Mouse (Mus musculus) yolk sac, embryonic 10.5 days (tissue): ENCODE results near the gene Pced1b.
"Not testable (repeated sequence)": the region's sequence is repeated elsewhere in the genome, so short reads cannot be mapped to it uniquely, and the experiment has no call there.

Source experiments
- DNase-seq: peaks from one replicate; pipeline ENCODE4 v3.0.0-alpha.2; 2017; ENCODE audit warnings: low spot score

Pced1b gene

GRCm38 (mm10) chr15:97246911-97247790, at the start of gene Pced1b, which contains the start of gene Amigo2:
Gene Pced1b, plus strand, starts transcription at chr15:97247107.
Gene Amigo2, minus strand, starts transcription at chr15:97247287.
- peak; percentile 63 for DNase-seq

DNA sequence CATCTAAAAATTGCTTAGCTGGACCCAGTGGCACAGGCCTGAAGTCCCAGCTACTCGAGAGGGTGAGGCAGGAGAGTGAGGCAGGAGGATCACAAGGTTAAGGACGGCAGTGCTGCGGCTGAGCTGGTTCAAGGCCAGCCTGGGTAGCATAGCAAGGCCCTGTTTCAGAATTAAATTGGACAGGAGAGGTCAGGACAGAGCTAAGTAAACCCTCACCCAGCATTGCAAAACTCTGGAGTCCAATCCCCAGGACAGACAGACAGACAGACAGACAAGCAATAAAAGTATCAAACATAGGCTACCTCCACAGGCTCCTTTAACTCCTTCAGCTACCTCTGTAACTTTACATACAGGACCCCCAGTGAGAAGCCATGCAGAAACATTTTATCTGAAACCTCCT, 42.0 kb upstream of the Pced1b start:
- DNase-seq = no peak

DNA sequence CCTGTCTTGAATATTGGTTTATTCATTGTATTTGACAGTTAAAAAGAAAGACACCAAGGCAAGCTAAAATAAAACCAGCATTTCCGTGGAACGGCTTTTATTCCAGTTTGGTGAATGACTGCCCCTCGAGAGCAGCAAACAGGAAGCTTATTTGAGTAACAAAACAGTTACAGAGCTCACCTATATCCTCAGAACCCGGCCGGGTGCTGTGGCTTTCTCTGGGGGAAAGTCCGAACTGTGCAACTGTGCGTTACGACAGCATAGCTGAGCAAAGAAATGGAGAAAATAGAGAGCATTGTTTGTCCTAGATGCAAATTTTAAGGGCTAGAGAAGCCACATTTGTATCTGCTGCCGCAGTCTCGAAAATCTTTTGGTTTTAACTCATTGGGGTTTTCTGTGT, 41.1 kb upstream of the Pced1b start:
- DNase-seq = no peak

DNA sequence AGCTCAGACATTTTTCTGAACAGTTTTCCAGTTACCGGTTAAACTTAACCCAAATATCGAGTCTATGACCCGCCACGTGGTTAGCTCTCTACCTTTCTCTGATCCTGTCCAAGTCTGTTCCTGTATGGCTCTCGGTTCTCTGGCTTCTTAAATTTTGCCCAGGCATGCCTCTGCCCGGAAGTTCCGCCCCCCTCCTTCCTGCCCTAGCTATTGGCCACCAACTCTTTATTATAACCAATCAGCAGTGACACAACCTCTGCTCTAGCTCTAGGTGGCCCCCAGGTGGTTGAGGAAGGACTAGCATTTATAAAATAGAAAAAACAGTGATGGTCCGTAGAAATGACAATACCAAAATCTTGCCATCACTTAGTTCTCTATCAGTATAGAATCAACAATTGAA, 40.4 kb upstream of the Pced1b start:
- DNase-seq = no peak

GRCm38 (mm10) chr15:97209754-97210153, 37.2 kb upstream of the Pced1b start:
- DNase-seq = not testable (repeated sequence)

GRCm38 (mm10) chr15:97212501-97213477, 34.1 kb upstream of the Pced1b start:
- no peak for DNase-seq

- DNase-seq = no peak
Measured at GRCm38 (mm10) chr15:97216843-97217242, 30.1 kb upstream of the Pced1b start.

DNA sequence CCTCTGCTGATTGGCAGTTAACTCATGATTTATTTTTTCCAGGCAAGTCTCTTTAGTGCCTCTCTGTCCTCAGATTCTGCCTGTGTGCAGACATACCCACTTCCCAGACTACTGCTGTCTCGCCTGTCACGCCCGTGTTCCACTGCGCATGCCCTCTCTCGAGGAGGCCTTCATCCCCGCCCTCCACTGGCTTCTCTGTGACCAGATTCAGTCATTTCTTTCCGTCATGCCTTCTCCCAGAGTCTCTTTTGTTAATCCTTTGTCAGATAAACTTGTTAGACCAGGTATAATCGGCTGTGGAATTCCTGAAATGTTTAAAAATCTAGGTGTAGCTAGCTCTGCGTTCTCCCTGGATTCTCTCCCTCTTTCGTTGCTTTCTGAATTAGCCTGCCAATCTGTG, 23.5 kb upstream of the Pced1b start:
- DNase-seq = no peak

DNA sequence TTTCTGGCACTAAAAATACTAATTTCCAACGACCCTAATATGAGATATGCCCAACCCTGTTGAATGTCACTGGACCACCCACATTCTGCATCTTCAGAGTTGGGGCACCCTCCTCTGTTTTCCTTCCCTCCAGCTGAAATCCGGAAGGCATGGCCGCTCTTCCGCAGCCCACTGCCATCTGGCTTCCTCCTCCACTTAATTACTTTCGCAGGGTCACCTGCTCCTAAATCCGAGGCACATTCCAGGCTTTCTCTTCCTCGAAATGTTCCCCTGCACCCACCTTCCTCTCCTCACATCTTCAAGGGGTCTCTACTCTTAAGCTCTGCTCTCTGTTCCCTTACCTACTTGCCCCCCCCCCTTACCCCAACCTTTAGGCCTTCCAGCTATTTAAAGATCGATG, 22.9 kb upstream of the Pced1b start:
- no peak for DNase-seq

GRCm38 (mm10) chr15:97229494-97230077, 17.3 kb upstream of the Pced1b start:
- peak; percentile 40 for DNase-seq

DNA sequence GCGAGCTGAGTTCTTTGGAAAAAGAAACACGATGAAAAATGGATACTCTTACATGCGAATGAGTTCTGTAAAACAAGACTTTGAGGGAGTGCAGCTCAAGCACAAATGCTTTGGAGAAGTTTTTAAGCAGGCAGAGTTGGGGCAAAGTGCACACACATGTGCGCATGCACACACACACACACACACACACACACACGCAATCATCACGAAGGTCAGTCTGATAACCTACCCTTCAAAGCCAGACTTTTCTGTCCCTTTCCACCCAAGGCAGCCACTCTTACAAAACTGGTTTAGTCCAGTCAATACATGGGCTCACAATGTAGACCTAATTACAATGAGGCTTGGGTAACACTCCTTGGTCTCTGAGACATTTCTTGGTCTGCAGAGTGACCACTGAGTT, 12.8 kb upstream of the Pced1b start:
- no peak for DNase-seq

DNA sequence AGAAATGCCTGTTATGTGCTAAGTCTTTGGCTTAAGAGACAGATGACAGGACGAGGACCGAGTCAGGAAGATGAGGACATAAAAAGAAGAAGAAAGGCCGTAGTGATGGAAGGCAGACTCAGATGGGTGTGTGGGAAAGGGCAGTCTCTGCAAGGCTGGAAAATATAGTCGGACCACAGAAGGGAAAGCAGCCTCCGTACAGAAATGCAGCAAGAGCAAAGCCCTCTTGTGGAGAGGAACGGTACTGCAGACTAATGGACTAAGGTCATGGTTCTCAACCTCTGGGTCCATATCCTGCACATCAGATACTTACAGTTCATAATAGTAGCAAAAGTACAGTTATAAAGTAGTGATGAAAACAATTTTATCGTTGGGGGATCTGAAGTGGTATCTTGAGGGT, 11.7 kb upstream of the Pced1b start:
- peak; percentile 24 for DNase-seq

GRCm38 (mm10) chr15:97236943-97237342, 10.0 kb upstream of the Pced1b start:
- no peak for DNase-seq

- DNase-seq = no peak
Measured at GRCm38 (mm10) chr15:97245392-97245791, 1.5 kb upstream of the Pced1b start.

DNA sequence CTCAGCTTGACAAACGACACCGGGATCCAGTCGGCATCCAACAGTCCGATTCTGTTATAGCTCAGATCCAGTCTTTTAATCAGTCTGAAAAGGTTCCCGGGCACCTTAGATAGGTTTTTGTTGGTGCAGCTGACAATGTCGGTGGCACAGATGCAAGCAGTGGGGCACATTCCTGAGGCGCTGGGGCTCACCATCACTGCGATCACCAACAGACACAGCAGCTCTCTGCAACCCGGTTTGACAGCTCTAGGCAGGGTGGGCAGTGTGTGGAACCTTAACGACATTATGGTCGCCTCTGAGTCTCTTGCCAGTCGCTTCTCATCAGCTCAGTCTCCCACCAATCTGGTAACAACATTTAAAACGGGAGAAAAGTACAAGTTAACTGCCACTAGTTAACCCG, 651 bp upstream of the Pced1b start:
- DNase-seq = no peak

GRCm38 (mm10) chr15:97247791-97248161, 869 bp downstream of the Pced1b start:
- DNase-seq = peak; percentile 48

GRCm38 (mm10) chr15:97248296-97248695, 1.4 kb downstream of the Pced1b start:
- DNase-seq = no peak

DNA sequence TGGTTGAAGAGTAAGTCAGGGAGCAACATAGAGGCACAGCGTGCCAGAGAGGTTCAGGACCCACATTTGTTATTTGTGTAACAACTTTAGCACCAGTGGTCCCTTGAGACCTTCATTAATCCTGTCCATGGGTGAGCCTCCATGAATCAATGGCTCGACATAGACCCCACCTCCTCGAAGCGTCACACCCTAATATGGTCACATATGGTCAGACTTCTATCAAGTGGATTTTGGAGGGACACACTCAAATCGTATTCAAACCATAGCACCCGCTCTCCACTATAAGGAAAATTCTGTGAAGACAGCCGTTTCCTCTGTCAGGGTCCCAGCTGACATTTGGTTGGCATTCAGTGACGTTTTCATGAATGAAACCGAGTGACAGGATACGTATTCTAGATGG, 2.4 kb downstream of the Pced1b start:
- no peak for DNase-seq

DNA sequence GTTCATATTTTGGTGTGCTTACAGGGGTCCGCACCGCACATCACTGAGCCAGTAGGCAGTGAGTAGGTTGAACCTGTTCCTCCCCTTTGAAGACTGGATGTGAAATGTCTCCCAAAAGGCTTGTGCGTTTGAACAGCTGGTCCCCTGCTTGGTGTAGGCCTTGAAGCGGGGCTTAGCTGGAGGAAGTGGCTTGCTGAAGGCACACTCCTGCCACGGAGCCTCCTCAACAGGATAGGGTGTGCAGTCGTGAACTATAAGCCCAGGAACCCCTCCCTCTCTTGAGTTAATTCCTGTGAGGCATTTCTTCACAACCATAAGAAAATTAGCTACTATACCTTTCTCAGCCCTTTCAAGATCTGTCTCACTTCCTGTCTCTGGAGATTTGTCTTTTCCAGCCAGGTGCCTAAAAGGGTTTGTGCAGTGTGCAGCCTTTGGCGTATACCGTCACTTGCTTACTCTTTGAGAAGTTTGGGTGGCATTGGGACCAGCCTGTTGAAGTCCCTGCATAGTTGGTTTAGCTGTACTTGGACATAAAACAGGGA, 5.7 kb downstream of the Pced1b start:
- DNase-seq = no peak

GRCm38 (mm10) chr15:97254375-97254774, 7.5 kb downstream of the Pced1b start:
- no peak for DNase-seq

DNA sequence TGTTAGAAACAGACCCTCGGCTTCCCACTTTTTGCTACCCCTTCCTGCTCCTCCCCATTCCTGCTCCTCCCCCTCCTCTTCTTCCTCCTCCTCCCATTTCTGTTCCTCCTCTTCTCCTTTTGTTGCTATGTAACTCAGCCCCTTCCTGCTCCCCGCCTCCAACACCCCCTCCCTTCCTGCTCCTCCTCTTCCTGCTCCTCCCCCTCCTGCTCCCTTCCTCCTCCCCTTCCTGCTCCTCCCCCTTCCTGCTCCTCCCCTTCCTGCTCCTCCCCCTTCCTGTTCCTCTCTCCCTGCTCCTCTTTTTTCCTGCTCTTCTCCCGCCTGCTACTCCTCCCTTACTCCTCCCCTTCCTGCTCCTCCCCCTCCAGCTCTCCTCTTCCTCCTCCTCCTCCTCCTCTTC, 8.9 kb downstream of the Pced1b start:
- no peak for DNase-seq

DNA sequence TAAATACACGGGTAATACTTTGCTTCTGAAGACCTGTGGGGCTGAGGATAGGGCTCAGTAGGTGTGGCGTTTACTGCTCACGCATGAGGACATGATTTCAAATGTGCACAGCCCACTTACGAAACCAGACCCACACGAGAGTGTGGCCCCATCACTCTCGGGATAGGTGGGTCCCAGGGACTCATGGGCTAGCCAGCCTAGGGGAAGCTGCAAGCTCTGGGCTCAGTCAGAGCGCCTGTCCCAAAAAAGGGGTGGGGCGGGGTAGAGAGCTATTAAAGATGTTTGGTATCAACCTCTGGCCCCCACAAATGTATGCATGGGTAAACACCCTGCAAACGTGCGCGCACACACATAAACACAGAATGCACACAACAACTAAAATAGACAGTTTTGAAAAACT, 9.5 kb downstream of the Pced1b start:
- DNase-seq = no peak
